Mouse (Mus musculus) liver, embryonic 14.5 days (tissue): ENCODE measurements around the gene B4galnt2. TPM values are rescaled to one million over a fixed set of nuclear protein-coding genes. Genes with fewer than 3 reads are reported as not detected.

Experiments
- ATAC-seq: fragments of 200-750 bp; cut with Nextera tagmentation; 2 replicates; pipeline ENCODE4 v1.8.0; 2017; ENCODE audit warnings: moderate number of reproducible peaks, mild to moderate bottlenecking, moderate library complexity; ENCODE audit not compliant: insufficient read depth
- DNase-seq, 3 experiments: peaks; one replicate each; pipeline ENCODE4 v3.0.0-alpha.2; 2012 to 2013; ENCODE audit warnings: low read depth in 3 of 3, low spot score in 3 of 3
- H3K27ac ChIP-seq: fragments of 300-500 bp; sonication (generic); 2 replicates; pipeline ENCODE4 v1.5.1; 2014; ENCODE audit warnings: moderate library complexity, mild to moderate bottlenecking, control low read depth, inconsistent platforms
- H3K27me3 ChIP-seq: fragments of 300-500 bp; sonication (generic); 2 replicates; pipeline ENCODE4 v1.6.1; 2014; ENCODE audit warnings: mild to moderate bottlenecking, low read length, moderate library complexity; ENCODE audit not compliant: control insufficient read depth, insufficient read depth
- H3K36me3 ChIP-seq: fragments of 300-500 bp; sonication (generic); replicated peaks from 2 replicates; pipeline ENCODE4 v1.6.1; 2014; ENCODE audit warnings: low read depth; ENCODE audit not compliant: control insufficient read depth, insufficient read depth
- H3K4me1 ChIP-seq, 2 experiments: fragments of 200-500 bp in 1 of 2; fragments of 300-500 bp in 1 of 2; sonication (generic) in 1 of 2; replicated peaks; 2 replicates each; pipeline ENCODE4 v1.6.1; 2012 to 2014; ENCODE audit warnings: antibody characterized with exemption in 1 of 2, inconsistent platforms in 1 of 2, low read length in 1 of 2; ENCODE audit not compliant: control insufficient read depth in 2 of 2, insufficient read depth in 2 of 2
- H3K4me2 ChIP-seq: fragments of 300-500 bp; sonication (generic); 2 replicates; pipeline ENCODE4 v1.6.1; 2014; ENCODE audit warnings: low read depth, mild to moderate bottlenecking, control low read depth, moderate library complexity
- H3K4me3 ChIP-seq, 2 experiments: fragments of 200-500 bp in 1 of 2; fragments of 300-500 bp in 1 of 2; sonication (generic) in 1 of 2; 2 replicates each; pipeline ENCODE4 v1.5.1; 2012 to 2014; ENCODE audit warnings: low read depth in 2 of 2, low read length in 2 of 2, mild to moderate bottlenecking in 2 of 2, control low read depth in 1 of 2, inconsistent platforms in 1 of 2, moderate library complexity in 1 of 2; ENCODE audit not compliant: insufficient read depth in 1 of 2
- H3K9ac ChIP-seq: fragments of 300-500 bp; sonication (generic); replicated peaks from 2 replicates; pipeline ENCODE4 v1.6.1; 2014; ENCODE audit warnings: mild to moderate bottlenecking, control low read depth, moderate library complexity
- H3K9me3 ChIP-seq: fragments of 300-500 bp; sonication (generic); 2 replicates; pipeline ENCODE4 v1.6.1; 2016; ENCODE audit warnings: low read length, mixed read lengths; ENCODE audit not compliant: control insufficient read depth
- CTCF ChIP-seq: IDR thresholded peaks from 2 replicates; pipeline ENCODE4 v1.5.1; 2016; ENCODE audit warnings: antibody characterized with exemption, low read depth, control low read depth
- EP300 ChIP-seq: IDR thresholded peaks from 2 replicates; pipeline ENCODE4 v1.6.1; 2016; ENCODE audit warnings: antibody characterized with exemption, low read depth
- WGBS: fragments of 180-500 bp; shearing (Covaris S2); extraction: QIAGEN DNeasy Blood & Tissue Kit; methylation state at CpG from one replicate; pipeline ENCODE4 v1.1.7; 2014; ENCODE audit not compliant: insufficient replicate concordance; 5-methylcytosine and 5-hydroxymethylcytosine counted together
- polyA plus RNA-seq, 2 experiments: library from polyadenylated mRNA; depleted of rRNA in 1 of 2; stranded (reverse) in 1 of 2; unstranded in 1 of 2; fragments of >200 nt; fragmentation: Nextera tagmentation in 1 of 2; extraction: Ambion mirVana in 1 of 2; gene quantifications; 2 replicates each; pipeline versions ENCODE4 v1.2.1 to v1.2.3; 2012 to 2014

B4galnt2 gene
- polyA plus RNA-seq, 2 experiments, result 0.02 to 0.09 TPM

- 2% methylated on average over 22 of the region's 22 CpGs for WGBS
- peaks cover 15 to 31% of the 10 kb centered on the region in 2 experiments for H3K4me1 ChIP-seq
- H3K27me3 ChIP-seq, result peaks cover 47% of the 10 kb centered on the region
- H3K9ac ChIP-seq, result no peak overlapping the region
- peak; percentile 24 for ATAC-seq
- DNase-seq, result no peak
- no peak overlapping the region for H3K4me3 ChIP-seq
- H3K9me3 ChIP-seq, result no peaks in the 10 kb centered on the region
- H3K27ac ChIP-seq, result no peak overlapping the region
- TF ChIP-seq EP300 (no peak), CTCF (no peak)
- no peaks in the 10 kb centered on the region for H3K36me3 ChIP-seq
- peak overlapping the region; percentile 34 for H3K4me2 ChIP-seq
Observed at GRCm38 (mm10) chr11:95834143-95834667, 80.5 kb downstream of the B4galnt2 start.

DNA sequence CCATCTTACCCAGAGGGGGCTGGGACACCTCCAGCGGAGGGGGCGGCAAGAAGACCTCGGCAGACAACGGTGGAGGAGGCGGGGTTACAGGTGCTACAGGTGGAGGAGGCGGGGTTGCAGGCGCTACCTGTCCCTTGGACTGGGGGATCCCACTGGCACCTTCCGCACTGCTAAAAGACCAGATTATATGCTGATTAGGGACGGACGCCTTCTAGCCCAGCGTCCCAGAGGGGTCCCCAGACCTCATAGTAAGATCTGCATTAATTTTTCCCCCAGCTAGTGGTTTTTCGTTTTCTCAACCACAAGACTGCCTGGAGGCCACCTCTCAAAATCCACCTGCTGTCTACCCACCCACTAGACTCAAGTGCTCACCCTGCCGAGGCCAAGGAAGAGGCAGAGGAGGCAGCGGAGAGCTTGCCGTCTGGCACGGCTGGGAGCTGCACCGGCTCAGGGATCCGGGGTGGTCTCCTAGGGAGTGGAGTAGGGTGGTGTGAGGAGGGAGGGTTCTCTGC, 81.0 kb downstream of the B4galnt2 start:
- H3K4me3 ChIP-seq, result no peak overlapping the region
- no peaks in the 10 kb centered on the region for H3K36me3 ChIP-seq
- no peak overlapping the region for H3K9ac ChIP-seq
- no peaks in the 10 kb centered on the region for H3K9me3 ChIP-seq
- no peak for TF ChIP-seq EP300
- TF ChIP-seq CTCF, result no peak
- no peak overlapping the region for H3K27ac ChIP-seq
- 14% methylated on average over 18 of the region's 18 CpGs for WGBS
- no peak for DNase-seq
- H3K27me3 ChIP-seq, result peaks cover 52% of the 10 kb centered on the region
- H3K4me1 ChIP-seq, result peaks cover 15 to 37% of the 10 kb centered on the region in 2 experiments
- ATAC-seq, result no peak
- H3K4me2 ChIP-seq, result peak overlapping the region; percentile 34

DNA sequence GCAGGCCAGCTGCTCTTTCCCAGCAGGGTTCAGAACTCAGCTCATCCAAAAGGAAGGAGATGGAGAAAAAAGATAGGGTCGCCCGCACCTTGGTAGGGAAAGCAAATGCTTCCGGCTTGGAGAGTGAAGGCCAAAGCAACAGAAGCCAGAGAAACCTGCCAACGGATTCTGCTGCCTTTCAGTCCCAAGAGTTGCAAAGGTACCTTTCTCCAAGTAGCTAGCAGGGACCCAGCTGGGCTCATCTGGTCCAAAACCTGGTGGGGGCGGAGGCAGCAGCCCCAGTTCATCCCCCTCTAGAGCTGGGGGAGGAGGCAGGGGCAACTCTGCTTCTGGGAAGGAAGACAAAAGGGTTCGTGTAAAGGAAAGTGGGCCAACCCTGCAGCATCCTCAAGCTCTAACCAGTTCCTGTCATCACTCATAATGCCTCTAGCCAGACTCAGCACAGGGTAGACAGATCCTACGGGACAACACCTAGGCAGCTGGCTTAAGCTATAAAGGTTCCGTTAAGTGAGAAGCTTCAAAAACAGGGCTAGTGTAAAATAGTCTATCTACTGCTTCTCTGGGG, 81.6 kb downstream of the B4galnt2 start:
- WGBS, result 53% methylated on average over 8 of the region's 8 CpGs

DNA sequence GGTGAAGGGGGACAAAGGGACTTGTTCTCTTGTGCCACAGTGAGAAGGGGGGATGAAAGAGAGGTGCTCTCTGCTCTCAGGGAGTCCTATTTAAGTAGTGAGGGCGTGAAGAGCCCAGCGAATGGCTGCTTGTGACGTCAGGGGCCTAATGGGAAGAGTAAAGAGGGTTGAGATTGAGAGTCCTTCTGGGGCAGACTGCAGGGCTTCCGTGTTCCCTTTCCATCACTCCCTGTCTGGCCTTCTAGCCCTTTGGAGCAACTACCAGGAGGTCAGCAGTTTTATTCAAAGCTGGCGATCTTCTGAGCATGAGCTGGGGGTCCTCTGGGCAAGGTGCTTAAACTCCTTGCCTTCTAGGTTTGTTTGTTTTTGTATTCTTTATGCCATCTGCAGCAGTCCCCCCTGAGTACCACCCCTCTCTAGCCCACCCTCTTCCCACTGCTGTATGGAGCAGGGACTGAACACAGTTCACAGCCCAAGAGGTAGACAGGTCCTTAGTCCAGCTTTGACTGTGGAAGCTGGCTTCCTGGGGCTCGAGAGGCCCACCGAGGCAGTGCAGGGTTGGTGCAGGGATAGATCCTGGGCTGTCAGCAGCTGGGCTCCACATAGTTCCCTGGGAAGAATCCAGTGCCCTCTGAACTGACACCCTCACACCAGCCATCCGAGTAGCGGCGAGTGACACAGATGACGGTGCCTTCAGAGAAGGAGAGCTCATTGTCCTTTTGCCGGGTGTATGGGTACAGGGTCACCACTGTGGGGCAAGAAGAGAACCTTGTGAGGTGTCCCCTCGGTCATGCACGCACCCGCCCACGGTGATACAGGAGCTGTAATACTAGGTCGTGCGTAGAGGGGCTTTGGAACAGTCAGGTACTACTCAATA, 82.3 kb downstream of the B4galnt2 start:
- no peak overlapping the region for H3K27ac ChIP-seq
- peaks cover 57% of the 10 kb centered on the region for H3K27me3 ChIP-seq
- 65% methylated on average over 18 of the region's 18 CpGs for WGBS
- TF ChIP-seq CTCF, result no peak
- no peak for TF ChIP-seq EP300
- no peak overlapping the region for H3K9ac ChIP-seq
- no peaks in the 10 kb centered on the region for H3K36me3 ChIP-seq
- H3K9me3 ChIP-seq, result no peaks in the 10 kb centered on the region
- no peak overlapping the region for H3K4me3 ChIP-seq
- no peak overlapping the region for H3K4me2 ChIP-seq
- ATAC-seq, result no peak
- H3K4me1 ChIP-seq, result peaks cover 20 to 44% of the 10 kb centered on the region in 2 experiments
- DNase-seq, result no peak

More for the DNA sequence above, 81.6 kb downstream of the B4galnt2 start:
- Histone ChIP-seq H3K9me3 (no peaks in the 10 kb centered on the region), H3K4me2 (no peak overlapping the region), H3K4me3 (no peak overlapping the region), H3K4me1 (peaks cover 19 to 42% of the 10 kb centered on the region in 2 experiments), H3K27me3 (peaks cover 56% of the 10 kb centered on the region), H3K36me3 (no peaks in the 10 kb centered on the region), H3K27ac (no peak overlapping the region), H3K9ac (no peak overlapping the region)
- TF ChIP-seq CTCF (no peak), EP300 (no peak)
- no peak for DNase-seq
- no peak for ATAC-seq

DNA sequence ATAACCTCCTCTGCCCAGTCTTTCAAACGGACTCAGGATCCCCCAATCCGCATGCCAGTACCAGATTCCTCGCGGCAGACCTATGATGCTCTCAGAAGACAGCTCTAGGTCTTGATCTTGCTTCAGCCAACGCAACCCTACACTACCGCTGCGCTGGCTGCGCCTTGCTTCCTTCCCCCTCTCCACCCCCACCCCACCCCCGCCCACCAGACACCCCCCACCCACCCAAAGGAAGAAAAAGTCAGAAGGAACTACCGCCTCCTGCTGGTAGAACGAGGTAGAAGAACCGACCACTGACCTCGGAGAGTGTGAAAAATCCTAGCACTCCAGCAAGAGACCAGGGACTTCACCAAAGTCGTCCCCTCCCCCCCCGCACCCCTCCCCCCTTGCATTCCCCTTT, 83.0 kb downstream of the B4galnt2 start:
- WGBS, result 10% methylated on average over 15 of the region's 15 CpGs
- ATAC-seq (no peak), DNase-seq (no peak)
- Histone ChIP-seq H3K27me3 (peaks cover 57% of the 10 kb centered on the region), H3K4me1 (peaks cover 27 to 51% of the 10 kb centered on the region in 2 experiments), H3K9me3 (no peaks in the 10 kb centered on the region), H3K4me3 (peak overlapping the region in 1 of 2 experiments; percentile 31; a peak in 2 of 4 replicates), H3K4me2 (peak overlapping the region; percentile 43), H3K9ac (no peak overlapping the region), H3K27ac (no peak overlapping the region), H3K36me3 (no peaks in the 10 kb centered on the region)
- no peak for TF ChIP-seq EP300
